Mouse (Mus musculus) heart, embryonic 13.5 days (tissue): ENCODE results near the gene Sox2. TPM values are rescaled to one million over a fixed set of nuclear protein-coding genes. Genes with fewer than 3 reads are reported as not detected.

ENCODE experiments used
- ATAC-seq: fragments of 200-750 bp; cut with Nextera tagmentation; 2 replicates; pipeline ENCODE4 v1.8.0; 2017; ENCODE audit warnings: moderate TSS enrichment; ENCODE audit not compliant: insufficient number of reproducible peaks, low FRiP score, low TSS enrichment; ENCODE audit errors: extremely low read depth
- H3K27ac ChIP-seq: fragments of 300-500 bp; sonication (generic); replicated peaks from 2 replicates; pipeline ENCODE4 v1.5.1; 2015; ENCODE audit warnings: moderate library complexity, mild to moderate bottlenecking, inconsistent platforms
- H3K27me3 ChIP-seq: fragments of 300-500 bp; sonication (generic); replicated peaks from 2 replicates; pipeline ENCODE4 v1.6.1; 2015; ENCODE audit warnings: mild to moderate bottlenecking, inconsistent platforms
- H3K36me3 ChIP-seq: fragments of 300-500 bp; sonication (generic); 2 replicates; pipeline ENCODE4 v1.6.1; 2015; ENCODE audit warnings: mild to moderate bottlenecking, inconsistent platforms
- H3K4me1 ChIP-seq: fragments of 300-500 bp; sonication (generic); 2 replicates; pipeline ENCODE4 v1.6.1; 2015; ENCODE audit warnings: inconsistent platforms
- H3K4me2 ChIP-seq: fragments of 300-500 bp; sonication (generic); 2 replicates; pipeline ENCODE4 v1.6.1; 2015; ENCODE audit warnings: inconsistent platforms, mild to moderate bottlenecking, moderate library complexity
- H3K4me3 ChIP-seq: fragments of 300-500 bp; sonication (generic); 2 replicates; pipeline ENCODE4 v1.5.1; 2015; ENCODE audit warnings: moderate library complexity, mild to moderate bottlenecking, inconsistent platforms
- H3K9ac ChIP-seq: fragments of 300-500 bp; sonication (generic); 2 replicates; pipeline ENCODE4 v1.6.1; 2015; ENCODE audit warnings: inconsistent platforms, mild to moderate bottlenecking, moderate library complexity
- H3K9me3 ChIP-seq: fragments of 300-500 bp; sonication (generic); 2 replicates; pipeline ENCODE4 v1.6.1; 2016; ENCODE audit warnings: inconsistent platforms
- WGBS: fragments of 180-500 bp; shearing (Covaris S2); methylation state at CpG from one replicate; pipeline ENCODE4 v1.1.7; 2015; ENCODE audit warnings: mixed read lengths; 5-methylcytosine and 5-hydroxymethylcytosine counted together
- microRNA counts: library from miRNA; unstranded; fragments of <30 nt; microRNA quantifications from one replicate; lab custom pipeline; 2016
- microRNA-seq: library from miRNA; unstranded; fragments of <30 nt; microRNA quantifications from one replicate; pipeline ENCODE4, GENCODE M21; 2016
- polyA plus RNA-seq: library from polyadenylated mRNA; unstranded; fragments of >200 nt; fragmentation: Nextera tagmentation; extraction: Ambion mirVana; gene quantifications from 2 replicates; pipeline ENCODE4 v1.2.1, GENCODE M21; 2015

Gene Sox2
- polyA plus RNA-seq, 1 experiment from 2014 or later = 0.33 TPM

- WGBS = 50% methylated on average over 2 of the region's 2 CpGs
- no peak overlapping the region for H3K9ac ChIP-seq
- no peak overlapping the region for H3K27ac ChIP-seq
- no peaks in the 10 kb centered on the region for H3K36me3 ChIP-seq
- H3K4me2 ChIP-seq = no peak overlapping the region
- H3K27me3 ChIP-seq = peaks cover 8% of the 10 kb centered on the region; the same call in 1 of the 2 replicates
- H3K4me1 ChIP-seq = no peaks in the 10 kb centered on the region
- H3K9me3 ChIP-seq = no peaks in the 10 kb centered on the region
- ATAC-seq = no peak
- H3K4me3 ChIP-seq = no peak overlapping the region
These were observed 29.2 kb downstream of the Sox2 start for GRCm38 (mm10) chr3:34679439-34679838.

GRCm38 (mm10) chr3:34679921-34680320 is 29.7 kb downstream of the Sox2 start:
- Histone ChIP-seq H3K27me3 (0 out of 2 replicates have a peak, but pooled peaks cover 3% of the 10 kb centered on the region), H3K27ac (no peak overlapping the region), H3K4me2 (no peak overlapping the region), H3K9ac (no peak overlapping the region), H3K36me3 (no peaks in the 10 kb centered on the region), H3K9me3 (no peaks in the 10 kb centered on the region), H3K4me3 (no peak overlapping the region), H3K4me1 (no peaks in the 10 kb centered on the region)
- no peak for ATAC-seq
- 25% methylated on average over 3 of the region's 3 CpGs for WGBS

DNA sequence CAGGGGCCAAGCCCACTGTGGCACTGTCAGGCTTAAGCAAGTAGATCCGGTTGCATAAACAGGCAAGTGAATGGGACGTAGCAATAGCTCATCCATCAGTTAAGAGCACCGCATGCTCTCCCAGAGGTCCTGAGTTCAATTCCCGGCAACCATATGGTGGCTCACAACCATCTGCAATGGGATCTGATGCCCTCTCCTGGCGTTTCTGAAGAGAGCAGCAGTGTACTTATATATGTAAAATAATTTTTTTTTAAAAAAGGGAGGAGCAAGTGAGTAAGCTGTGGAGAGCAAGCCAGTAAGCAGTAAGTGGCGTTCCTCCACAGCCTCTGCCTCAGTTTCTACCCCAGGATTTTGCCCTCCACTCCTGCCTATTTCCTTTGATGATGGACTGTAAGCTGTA is 37.9 kb downstream of the Sox2 start:
- ATAC-seq = no peak
- Histone ChIP-seq H3K27me3 (no peaks in the 10 kb centered on the region), H3K27ac (no peak overlapping the region), H3K9ac (no peak overlapping the region), H3K36me3 (no peaks in the 10 kb centered on the region), H3K9me3 (no peaks in the 10 kb centered on the region), H3K4me3 (no peak overlapping the region), H3K4me1 (peaks cover 10% of the 10 kb centered on the region; the same call in 1 of the 2 replicates), H3K4me2 (no peak overlapping the region)
- 71% methylated on average over 6 of the region's 6 CpGs for whole genome bisulfite sequencing

DNA sequence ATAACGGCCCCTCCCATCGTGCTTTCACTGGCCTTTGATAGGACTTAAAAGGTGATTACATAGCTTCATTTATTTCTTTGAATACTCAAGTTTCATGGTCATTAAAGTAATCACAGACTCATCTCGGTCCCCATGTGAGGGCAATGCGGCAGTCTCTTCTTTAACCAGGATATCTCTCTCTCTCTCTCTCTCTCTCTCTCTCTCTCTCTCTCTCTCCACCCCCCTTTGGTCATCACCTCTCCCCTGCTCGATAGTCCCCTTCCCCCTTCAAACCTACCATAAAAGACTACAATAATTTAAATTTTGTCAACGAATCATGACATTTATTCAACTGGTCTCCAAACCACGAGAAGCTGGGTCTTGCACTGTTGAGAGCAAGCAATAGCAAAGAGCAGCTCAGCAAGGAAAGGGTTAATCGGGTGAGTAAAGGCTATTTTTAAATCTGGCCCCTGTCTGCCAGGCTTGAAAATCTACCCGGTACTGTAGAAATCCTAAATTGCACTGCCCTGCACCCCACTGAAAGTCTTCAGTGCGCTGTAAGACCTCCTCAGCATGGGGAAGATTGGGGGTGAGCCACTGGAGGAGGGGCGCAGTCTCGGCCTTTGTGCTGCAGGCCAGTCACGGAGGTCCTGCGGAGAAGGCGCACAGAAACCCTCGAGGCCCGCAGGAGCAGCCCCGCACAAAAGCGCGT is 41.6 kb downstream of the Sox2 start:
- Histone ChIP-seq H3K9ac (peak overlapping the region; percentile 77), H3K27ac (no peak overlapping the region)
- no peak for ATAC-seq

GRCm38 (mm10) chr3:34692394-34692745 is 42.2 kb downstream of the Sox2 start:
- peak overlapping the region; percentile 86 for H3K4me2 ChIP-seq
- no peak overlapping the region for H3K27ac ChIP-seq
- H3K4me1 ChIP-seq = peaks cover 10% of the 10 kb centered on the region; the same call in 1 of the 2 replicates
- no peak for ATAC-seq
- peak overlapping the region; percentile 77 for H3K9ac ChIP-seq
- H3K27me3 ChIP-seq = peaks cover 3% of the 10 kb centered on the region; the same call in 1 of the 2 replicates
- WGBS = 21% methylated on average over 15 of the region's 15 CpGs
- H3K36me3 ChIP-seq = no peaks in the 10 kb centered on the region
- peak overlapping the region; percentile 54 for H3K4me3 ChIP-seq
- no peaks in the 10 kb centered on the region for H3K9me3 ChIP-seq

More for the DNA sequence above, 41.6 kb downstream of the Sox2 start:
- H3K4me1 ChIP-seq = peaks cover 10% of the 10 kb centered on the region; the same call in 1 of the 2 replicates
- no peaks in the 10 kb centered on the region for H3K9me3 ChIP-seq
- H3K36me3 ChIP-seq = no peaks in the 10 kb centered on the region
- peak overlapping the region; percentile 54 for H3K4me3 ChIP-seq
- peaks cover 3% of the 10 kb centered on the region; the same call in 1 of the 2 replicates for H3K27me3 ChIP-seq
- peak overlapping the region; percentile 86 for H3K4me2 ChIP-seq
- 9% methylated on average over 20 of the region's 20 CpGs for WGBS

MicroRNA genes within 50 kb of the gene (microRNA counts, 519-probe panel; counts per million panel counts)
- microRNA mmu-miR-1897-3p (lab: Ali Mortazavi, UCI) = 209 counts per million, percentile 61 among the panel's probes with 10 or more counts

Small RNA genes within 50 kb of the gene (microRNA-seq; reads per million reads assigned to microRNA genes)
- gene Mir1897 = not detected
